Mouse (Mus musculus): ENCODE measurements at regions not wholly inside any gene's neighbourhood (a gene's known extent, or its start where the extent isn't known, plus 50 kb on each side); places are given as distances from the start of the nearest gene placed in this dataset.
A peak's percentile ranks its signal among the peaks of the same experiment; 100 is the strongest.

- Histone ChIP-seq H3K27ac (no peak overlapping the region), H3K4me3 (ENCODE audit: insufficient read depth in 1 of 2, low read depth in 2 of 2, low read length in 2 of 2) (no peak overlapping the region), H3K9me3 (ENCODE audit: control insufficient read depth, low read length) (no peaks in the 10 kb centered on the region), H3K4me1 (replicated peaks; ENCODE audit: control insufficient read depth in 2 of 2, insufficient read depth in 2 of 2, low read length in 1 of 2) (no peaks in the 10 kb centered on the region), H3K4me2 (ENCODE audit: low read depth) (no peak overlapping the region), H3K36me3 (replicated peaks; ENCODE audit: control insufficient read depth, insufficient read depth, low read depth) (no peaks in the 10 kb centered on the region), H3K9ac (replicated peaks) (no peak overlapping the region), H3K27me3 (ENCODE audit: control insufficient read depth, insufficient read depth, low read length) (no peaks in the 10 kb centered on the region)
- WGBS (ENCODE audit: insufficient replicate concordance) = 55% methylated on average over 4 of the region's 4 CpGs
- DNase-seq (ENCODE audit: low read depth in 3 of 3, low spot score in 3 of 3) (no peak), ATAC-seq (ENCODE audit: insufficient read depth) (no peak)
- no peak for TF ChIP-seq CTCF (IDR thresholded peaks at IDR 0.05; ENCODE audit: low read depth)
- TF ChIP-seq EP300 (IDR thresholded peaks at IDR 0.05; ENCODE audit: low read depth) = no peak
These were observed 130.7 kb upstream of the Acsl4 start for GRCm38 (mm10) chrX:142521063-142521462.

- ATAC-seq (ENCODE audit: insufficient read depth) (no peak), DNase-seq (ENCODE audit: low read depth in 3 of 3, low spot score in 3 of 3) (no peak)
- WGBS (ENCODE audit: insufficient replicate concordance) = 7% methylated on average over 1 of the region's 1 CpGs
- H3K9me3 ChIP-seq (ENCODE audit: control insufficient read depth, low read length) = no peaks in the 10 kb centered on the region
- TF ChIP-seq EP300 (IDR thresholded peaks at IDR 0.05; ENCODE audit: low read depth) (no peak), CTCF (IDR thresholded peaks at IDR 0.05; ENCODE audit: low read depth) (peak; percentile 41; the same call in 1 of the 2 replicates)
- no peak overlapping the region for H3K9ac ChIP-seq (replicated peaks)
- H3K4me2 ChIP-seq (ENCODE audit: low read depth) = no peak overlapping the region
- H3K27me3 ChIP-seq (ENCODE audit: control insufficient read depth, insufficient read depth, low read length) = no peaks in the 10 kb centered on the region
- H3K4me3 ChIP-seq (ENCODE audit: insufficient read depth in 1 of 2, low read depth in 2 of 2, low read length in 2 of 2) = no peak overlapping the region
- H3K4me1 ChIP-seq (replicated peaks; ENCODE audit: control insufficient read depth in 2 of 2, insufficient read depth in 2 of 2, low read length in 1 of 2) = no peaks in the 10 kb centered on the region
- no peaks in the 10 kb centered on the region for H3K36me3 ChIP-seq (replicated peaks; ENCODE audit: control insufficient read depth, insufficient read depth, low read depth)
- no peak overlapping the region for H3K27ac ChIP-seq
These were observed 136.6 kb upstream of the Acsl4 start for GRCm38 (mm10) chrX:142526953-142527352.

GRCm38 (mm10) chrX:142529892-142530291 is 139.6 kb upstream of the Acsl4 start:
- Histone ChIP-seq H3K9me3 (ENCODE audit: control insufficient read depth, low read length) (no peaks in the 10 kb centered on the region), H3K4me3 (ENCODE audit: insufficient read depth in 1 of 2, low read depth in 2 of 2, low read length in 2 of 2) (no peak overlapping the region), H3K9ac (replicated peaks) (no peak overlapping the region), H3K27ac (no peak overlapping the region), H3K36me3 (replicated peaks; ENCODE audit: control insufficient read depth, insufficient read depth, low read depth) (no peaks in the 10 kb centered on the region), H3K4me1 (replicated peaks; ENCODE audit: control insufficient read depth in 2 of 2, insufficient read depth in 2 of 2, low read length in 1 of 2) (no peaks in the 10 kb centered on the region), H3K4me2 (ENCODE audit: low read depth) (no peak overlapping the region), H3K27me3 (ENCODE audit: control insufficient read depth, insufficient read depth, low read length) (no peaks in the 10 kb centered on the region)
- DNase-seq (ENCODE audit: low read depth in 3 of 3, low spot score in 3 of 3) (no peak), ATAC-seq (ENCODE audit: insufficient read depth) (no peak)
- TF ChIP-seq EP300 (IDR thresholded peaks at IDR 0.05; ENCODE audit: low read depth) (no peak), CTCF (IDR thresholded peaks at IDR 0.05; ENCODE audit: low read depth) (peak; percentile 56)
- 38% methylated on average over 7 of the region's 7 CpGs for WGBS (ENCODE audit: insufficient replicate concordance)

GRCm38 (mm10) chrX:142534780-142535179 is 144.4 kb upstream of the Acsl4 start:
- 19% methylated on average over 8 of the region's 8 CpGs for WGBS (ENCODE audit: insufficient replicate concordance)
- DNase-seq (ENCODE audit: low read depth in 3 of 3, low spot score in 3 of 3) (peak in 2 of 3 experiments; percentile 15 to 24), ATAC-seq (ENCODE audit: insufficient read depth) (no peak)
- Histone ChIP-seq H3K9me3 (ENCODE audit: control insufficient read depth, low read length) (no peaks in the 10 kb centered on the region), H3K36me3 (replicated peaks; ENCODE audit: control insufficient read depth, insufficient read depth, low read depth) (no peaks in the 10 kb centered on the region), H3K9ac (replicated peaks) (no peak overlapping the region), H3K4me2 (ENCODE audit: low read depth) (no peak overlapping the region), H3K4me3 (ENCODE audit: insufficient read depth in 1 of 2, low read depth in 2 of 2, low read length in 2 of 2) (no peak overlapping the region), H3K27ac (no peak overlapping the region), H3K27me3 (ENCODE audit: control insufficient read depth, insufficient read depth, low read length) (no peaks in the 10 kb centered on the region), H3K4me1 (replicated peaks; ENCODE audit: control insufficient read depth in 2 of 2, insufficient read depth in 2 of 2, low read length in 1 of 2) (peaks cover 0 to 4% of the 10 kb centered on the region in 2 experiments; a peak in 2 of 4 replicates)
- TF ChIP-seq CTCF (IDR thresholded peaks at IDR 0.05; ENCODE audit: low read depth) (peak; percentile 79), EP300 (IDR thresholded peaks at IDR 0.05; ENCODE audit: low read depth) (no peak)

- H3K9me3 ChIP-seq (ENCODE audit: control insufficient read depth, low read length) = no peaks in the 10 kb centered on the region
- TF ChIP-seq CTCF (IDR thresholded peaks at IDR 0.05; ENCODE audit: low read depth) (no peak), EP300 (IDR thresholded peaks at IDR 0.05; ENCODE audit: low read depth) (no peak)
- H3K36me3 ChIP-seq (replicated peaks; ENCODE audit: control insufficient read depth, insufficient read depth, low read depth) = no peaks in the 10 kb centered on the region
- no peak overlapping the region for H3K4me2 ChIP-seq (ENCODE audit: low read depth)
- ATAC-seq (ENCODE audit: insufficient read depth) = no peak
- H3K4me1 ChIP-seq (replicated peaks; ENCODE audit: control insufficient read depth in 2 of 2, insufficient read depth in 2 of 2, low read length in 1 of 2) = peaks cover 0 to 4% of the 10 kb centered on the region in 2 experiments; a peak in 2 of 4 replicates
- DNase-seq (ENCODE audit: low read depth in 3 of 3, low spot score in 3 of 3) = no peak
- no peaks in the 10 kb centered on the region for H3K27me3 ChIP-seq (ENCODE audit: control insufficient read depth, insufficient read depth, low read length)
- no peak overlapping the region for H3K9ac ChIP-seq (replicated peaks)
- H3K4me3 ChIP-seq (ENCODE audit: insufficient read depth in 1 of 2, low read depth in 2 of 2, low read length in 2 of 2) = no peak overlapping the region
- 45% methylated on average over 1 of the region's 1 CpGs for WGBS (ENCODE audit: insufficient replicate concordance)
- H3K27ac ChIP-seq = no peak overlapping the region
These were observed 145.2 kb upstream of the Acsl4 start for GRCm38 (mm10) chrX:142535540-142535939.
